Comparison of ENCODE assay signal across 25 mouse cellular contexts in the genomic region with DNA sequence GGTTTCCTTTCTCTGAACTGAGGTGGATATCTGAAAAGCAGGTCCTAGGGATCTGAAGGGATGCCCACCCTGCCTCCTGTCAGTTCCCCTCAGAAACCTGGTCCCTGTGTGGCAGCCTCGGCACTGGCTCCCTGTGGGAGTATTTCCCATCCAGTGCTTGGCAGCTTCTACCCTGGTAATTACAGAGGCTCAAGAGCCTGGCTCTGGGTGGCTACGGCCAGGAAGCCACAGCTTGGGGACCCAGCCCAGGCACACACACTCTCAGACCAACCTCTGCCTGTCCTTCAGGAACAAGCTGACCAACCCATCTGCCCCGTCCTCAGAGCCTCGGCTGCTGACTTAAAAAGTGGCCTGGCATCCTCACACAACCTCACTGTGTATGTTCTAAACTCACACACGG. TPM values are rescaled to one million over a fixed set of nuclear protein-coding genes. Genes with fewer than 3 reads are reported as not detected.
DNase-seq lines count a peak whose midpoint lies in the region; ATAC-seq lines count a peak whose summit lies in the region.
"Had no signal": no experiment of that assay in that cellular context is flagged by ENCODE, and none has a peak within 500 bp of the region (broad histone marks: within the 10 kb centered on the region; RNA-seq: fewer than 3 reads in every experiment).

No protein-coding gene starts in this region.

- no peaks in the 10 kb centered on the region for H3K36me3 ChIP-seq in forebrain, embryonic 10.5 days (replicated peaks)
- no peaks in the 10 kb centered on the region for H3K36me3 ChIP-seq in forebrain, embryonic 16.5 days (ENCODE audit: control insufficient read depth, insufficient read depth)
- no peaks in the 10 kb centered on the region for H3K36me3 ChIP-seq in heart, embryonic 12.5 days
- H3K36me3 ChIP-seq in megakaryocyte, embryonic 14.5 days (replicated peaks; ENCODE audit: low read length) = peaks cover 29% of the 10 kb centered on the region
- no peaks in the 10 kb centered on the region for H3K36me3 ChIP-seq in liver, embryonic 16.5 days (ENCODE audit: control insufficient read depth, insufficient read depth)
- H3K36me3 ChIP-seq: limb, embryonic 15.5 days; midbrain, embryonic 15.5 days had no signal

- H3K4me1 ChIP-seq in forebrain, embryonic 10.5 days = peaks cover 34% of the 10 kb centered on the region
- H3K4me1 ChIP-seq in forebrain, embryonic 16.5 days (replicated peaks; ENCODE audit: control insufficient read depth, insufficient read depth, low read length) = peaks cover 16% of the 10 kb centered on the region
- H3K4me1 ChIP-seq in heart, embryonic 12.5 days (replicated peaks) = peaks cover 46% of the 10 kb centered on the region
- peaks cover 100% of the 10 kb centered on the region for H3K4me1 ChIP-seq in megakaryocyte, embryonic 14.5 days
- H3K4me1 ChIP-seq in liver, embryonic 16.5 days (ENCODE audit: control insufficient read depth, low read depth, low read length) = peaks cover 43% of the 10 kb centered on the region

- H3K27ac ChIP-seq in forebrain, embryonic 10.5 days = peak overlapping the region; percentile 67
- H3K27ac ChIP-seq in forebrain, embryonic 16.5 days (ENCODE audit: low read length) = no peak overlapping the region
- H3K27ac ChIP-seq in heart, embryonic 12.5 days (ENCODE audit: poor library complexity, severe bottlenecking) = peak overlapping the region; percentile 21
- peak overlapping the region; percentile 53 for H3K27ac ChIP-seq in liver, embryonic 16.5 days (ENCODE audit: low read length)
- H3K27ac ChIP-seq: limb, embryonic 15.5 days; midbrain, embryonic 15.5 days had no signal

- H3K9me3 ChIP-seq in forebrain, embryonic 10.5 days = no peaks in the 10 kb centered on the region
- H3K9me3 ChIP-seq in forebrain, embryonic 16.5 days (ENCODE audit: control insufficient read depth, low read length) = no peaks in the 10 kb centered on the region
- no peaks in the 10 kb centered on the region for H3K9me3 ChIP-seq in heart, embryonic 12.5 days (replicated peaks)
- no peaks in the 10 kb centered on the region for H3K9me3 ChIP-seq in megakaryocyte, embryonic 14.5 days
- no peaks in the 10 kb centered on the region for H3K9me3 ChIP-seq in liver, embryonic 16.5 days (replicated peaks; ENCODE audit: control insufficient read depth, low read length)
- H3K9me3 ChIP-seq: limb, embryonic 15.5 days; midbrain, embryonic 15.5 days had no signal

- peaks cover 8% of the 10 kb centered on the region; the same call in 1 of the 2 replicates for H3K27me3 ChIP-seq in forebrain, embryonic 10.5 days (ENCODE audit: poor library complexity, severe bottlenecking)
- H3K27me3 ChIP-seq in forebrain, embryonic 16.5 days (replicated peaks; ENCODE audit: control insufficient read depth, insufficient read depth, low read length) = no peaks in the 10 kb centered on the region
- 0 out of 2 replicates have a peak, but pooled peaks cover 5% of the 10 kb centered on the region for H3K27me3 ChIP-seq in heart, embryonic 12.5 days (replicated peaks)
- H3K27me3 ChIP-seq in megakaryocyte, embryonic 14.5 days (replicated peaks) = no peaks in the 10 kb centered on the region
- H3K27me3 ChIP-seq in liver, embryonic 16.5 days (ENCODE audit: control insufficient read depth, insufficient read depth, low read depth, low read length) = no peaks in the 10 kb centered on the region
- H3K27me3 ChIP-seq: midbrain, embryonic 15.5 days had no signal

- intact Hi-C loops in heart, postnatal 25 days (cut with DNase I) = no loop called here

- H3K4me2 ChIP-seq in forebrain, embryonic 16.5 days (ENCODE audit: low read length) = no peak overlapping the region
- H3K4me2 ChIP-seq in heart, embryonic 12.5 days = no peak overlapping the region
- H3K4me2 ChIP-seq in liver, embryonic 16.5 days (ENCODE audit: low read depth, low read length) = no peak overlapping the region
- H3K4me2 ChIP-seq: limb, embryonic 15.5 days; midbrain, embryonic 15.5 days had no signal

- no peak overlapping the region for H3K9ac ChIP-seq in forebrain, embryonic 16.5 days (replicated peaks; ENCODE audit: low read depth, low read length)
- H3K9ac ChIP-seq in heart, embryonic 12.5 days = no peak overlapping the region
- no peak overlapping the region for H3K9ac ChIP-seq in liver, embryonic 16.5 days (ENCODE audit: low read depth, low read length)
- H3K9ac ChIP-seq: limb, embryonic 15.5 days; midbrain, embryonic 15.5 days had no signal

- no peak overlapping the region for H3K4me3 ChIP-seq in forebrain, embryonic 10.5 days
- H3K4me3 ChIP-seq in forebrain, embryonic 16.5 days (replicated peaks; ENCODE audit: low read length) = no peak overlapping the region
- H3K4me3 ChIP-seq in heart, embryonic 12.5 days = no peak overlapping the region
- peak overlapping the region; percentile 81 for H3K4me3 ChIP-seq in megakaryocyte, embryonic 14.5 days (replicated peaks)
- no peak overlapping the region for H3K4me3 ChIP-seq in liver, embryonic 16.5 days (ENCODE audit: low read depth, low read length)
- H3K4me3 ChIP-seq: limb, embryonic 15.5 days; midbrain, embryonic 15.5 days; myocyte had no signal

- WGBS in forebrain, embryonic 10.5 days = 83% methylated on average over 5 of the region's 5 CpGs
- WGBS in forebrain, embryonic 16.5 days = 85% methylated on average over 5 of the region's 5 CpGs
- WGBS in heart, embryonic 12.5 days = 73% methylated on average over 5 of the region's 5 CpGs
- WGBS in liver, embryonic 16.5 days (ENCODE audit: insufficient replicate concordance) = 24% methylated on average over 5 of the region's 5 CpGs

- no peak for DNase-seq in forebrain, embryonic 10.5 days (ENCODE audit: extremely low spot score, low spot score)
- no peak for DNase-seq in heart, postnatal 25 days (ENCODE audit: low spot score)
- no peak for DNase-seq in cerebellum, postnatal 4 days (ENCODE audit: low spot score in 2 of 2)
- DNase-seq: adrenal gland, postnatal 14 days; cerebellum, adult 11 months; cerebellum, postnatal 10 days; kidney, postnatal 36 days; right cerebral cortex, postnatal 14 days; thymus, adult 2 months had no signal

- ATAC-seq in forebrain, embryonic 16.5 days = no peak
- no peak for ATAC-seq in heart, embryonic 12.5 days (ENCODE audit: insufficient number of reproducible peaks, low FRiP score)
- no peak for ATAC-seq in megakaryocyte, adult 5-6 weeks (ENCODE audit: poor library complexity, severe bottlenecking)
- no peak for ATAC-seq in liver, embryonic 16.5 days (ENCODE audit: low read depth)
- ATAC-seq: activated CD4-positive, CD25-positive, alpha-beta regulatory T cell, adult 4 months; forebrain, embryonic 14.5 days; hindbrain, embryonic 16.5 days; lung, postnatal 0 days; midbrain, embryonic 15.5 days had no signal

RNA-seq across cellular contexts. Expression of a gene that starts 8.4 kb away (rescaled TPM):
- polyA plus RNA-seq in forebrain, embryonic 10.5 days (2016; fragmentation: Nextera tagmentation; extraction: Ambion mirVana) = 2.0 and 3.0 TPM in 2 replicates
- polyA plus RNA-seq in forebrain, embryonic 16.5 days (2015; fragmentation: Nextera tagmentation; extraction: Ambion mirVana) = 6.6 and 9.3 TPM in 2 replicates
- polyA plus RNA-seq in heart, embryonic 12.5 days (2016; fragmentation: Nextera tagmentation; extraction: Ambion mirVana) = 3.3 and 3.5 TPM in 2 replicates
- total RNA-seq in heart, postnatal 25 days (2021) = 10 to 100 TPM in 1 of 2 experiments, 1 to 10 TPM in 1; 9.2 to 12.9 TPM
- 63.1 and 65.1 TPM in 2 replicates for polyA plus RNA-seq in megakaryocyte, embryonic 14.5 days (2012; ENCODE audit: insufficient read depth, low replicate concordance)
- total RNA-seq in megakaryocyte, adult 5-6 weeks (2015) = 2.8 and 2.9 TPM in 2 replicates
- 0.15 and 4.8 TPM in 2 replicates for total RNA-seq in megakaryocyte, adult 5-6 weeks (2017)
- polyA plus RNA-seq in liver, embryonic 16.5 days (2015; fragmentation: Nextera tagmentation; extraction: Ambion mirVana) = 3.7 and 5.7 TPM in 2 replicates
- polyA plus RNA-seq: activated CD4-positive, CD25-positive, alpha-beta regulatory T cell, adult 4 months had no signal

RNA-seq across cellular contexts. Expression of a gene that starts 40.2 kb away (rescaled TPM):
- polyA plus RNA-seq in forebrain, embryonic 10.5 days (2016; fragmentation: Nextera tagmentation; extraction: Ambion mirVana) = 248 and 256 TPM in 2 replicates
- 94.8 and 98.2 TPM in 2 replicates for polyA plus RNA-seq in forebrain, embryonic 16.5 days (2015; fragmentation: Nextera tagmentation; extraction: Ambion mirVana)
- 99.5 and 106 TPM in 2 replicates for polyA plus RNA-seq in heart, embryonic 12.5 days (2016; fragmentation: Nextera tagmentation; extraction: Ambion mirVana)
- total RNA-seq in heart, postnatal 25 days (2021) = 10 to 100 TPM; 40.9 to 42.8 TPM
- 59.8 and 71.3 TPM in 2 replicates for polyA plus RNA-seq in megakaryocyte, embryonic 14.5 days (2012; ENCODE audit: insufficient read depth, low replicate concordance)
- total RNA-seq in megakaryocyte, adult 5-6 weeks (2015) = 62.4 and 71.7 TPM in 2 replicates
- total RNA-seq in megakaryocyte, adult 5-6 weeks (2017) = 35.4 and 36.0 TPM in 2 replicates
- polyA plus RNA-seq in liver, embryonic 16.5 days (2015; fragmentation: Nextera tagmentation; extraction: Ambion mirVana) = 62.3 and 68.2 TPM in 2 replicates

RNA-seq across cellular contexts. Expression of a gene that starts 46.0 kb away (rescaled TPM):
- not detected in 2 replicates for polyA plus RNA-seq in forebrain, embryonic 10.5 days (2016; fragmentation: Nextera tagmentation; extraction: Ambion mirVana)
- polyA plus RNA-seq in forebrain, embryonic 16.5 days (2015; fragmentation: Nextera tagmentation; extraction: Ambion mirVana) = not detected in 2 replicates
- polyA plus RNA-seq in heart, embryonic 12.5 days (2016; fragmentation: Nextera tagmentation; extraction: Ambion mirVana) = not detected in 2 replicates
- total RNA-seq in heart, postnatal 25 days (2021) = under 1 TPM in 1 of 2 experiments, not detected in 1; 0.31 TPM
- not detected in 2 replicates for polyA plus RNA-seq in megakaryocyte, embryonic 14.5 days (2012; ENCODE audit: insufficient read depth, low replicate concordance)
- total RNA-seq in megakaryocyte, adult 5-6 weeks (2015) = not detected in 2 replicates
- total RNA-seq in megakaryocyte, adult 5-6 weeks (2017) = not detected in 2 replicates
- polyA plus RNA-seq in liver, embryonic 16.5 days (2015; fragmentation: Nextera tagmentation; extraction: Ambion mirVana) = 0.25 and 0.94 TPM in 2 replicates
- total RNA-seq: granulocyte monocyte progenitor cell, adult 5-6 weeks; layer of hippocampus, postnatal 10 days; neutrophil, adult 5-6 weeks had no signal
- polyA plus RNA-seq: activated CD4-positive, CD25-positive, alpha-beta regulatory T cell, adult 4 months; forebrain, embryonic 14.5 days; heart, postnatal 0 days; hindbrain, embryonic 16.5 days; midbrain, embryonic 15.5 days; myocyte had no signal
